Mouse (Mus musculus): ENCODE data around the gene Fchsd2.

Gene Fchsd2

GRCm38 (mm10) chr7:101320399-101321217 lies 227.9 kb downstream of the Fchsd2 start:
- DNase-seq = peak; percentile 82

GRCm38 (mm10) chr7:101321218-101321827 lies 228.7 kb downstream of the Fchsd2 start:
- DNase-seq = peak; percentile 70

GRCm38 (mm10) chr7:101323141-101323594 lies 230.5 kb downstream of the Fchsd2 start:
- DNase-seq = peak; percentile 74

- DNase-seq = no peak
Measured at GRCm38 (mm10) chr7:101324142-101324962, 231.7 kb downstream of the Fchsd2 start.

- peak; percentile 76 for DNase-seq
Measured at GRCm38 (mm10) chr7:101326006-101326405, 233.3 kb downstream of the Fchsd2 start.

- DNase-seq = no peak
Measured at GRCm38 (mm10) chr7:101327263-101327662, 234.6 kb downstream of the Fchsd2 start.

- DNase-seq = no peak
Measured at GRCm38 (mm10) chr7:101327786-101328185, 235.1 kb downstream of the Fchsd2 start.

GRCm38 (mm10) chr7:101328621-101329158 lies 236.0 kb downstream of the Fchsd2 start:
- DNase-seq = no peak

GRCm38 (mm10) chr7:101329606-101330005 lies 236.9 kb downstream of the Fchsd2 start:
- no peak for DNase-seq

- no peak for DNase-seq
Measured at GRCm38 (mm10) chr7:101330074-101330840, 237.6 kb downstream of the Fchsd2 start.

- DNase-seq = no peak
Measured at GRCm38 (mm10) chr7:101330841-101331173, 238.1 kb downstream of the Fchsd2 start.

- no peak for DNase-seq
Measured at GRCm38 (mm10) chr7:101332045-101332831, 239.6 kb downstream of the Fchsd2 start.

All from kidney, adult 11 months (tissue).